Mouse (Mus musculus) kidney, postnatal 14 days (tissue): ENCODE measurements around the gene Slc25a30.
"Not testable (repeated sequence)": the region's sequence is repeated elsewhere in the genome, so short reads cannot be mapped to it uniquely, and the experiment has no call there.

Source experiments
- DNase-seq: peaks from one replicate; pipeline ENCODE4 v3.0.0; 2022; ENCODE audit warnings: mixed read lengths

The Slc25a30 gene

DNA sequence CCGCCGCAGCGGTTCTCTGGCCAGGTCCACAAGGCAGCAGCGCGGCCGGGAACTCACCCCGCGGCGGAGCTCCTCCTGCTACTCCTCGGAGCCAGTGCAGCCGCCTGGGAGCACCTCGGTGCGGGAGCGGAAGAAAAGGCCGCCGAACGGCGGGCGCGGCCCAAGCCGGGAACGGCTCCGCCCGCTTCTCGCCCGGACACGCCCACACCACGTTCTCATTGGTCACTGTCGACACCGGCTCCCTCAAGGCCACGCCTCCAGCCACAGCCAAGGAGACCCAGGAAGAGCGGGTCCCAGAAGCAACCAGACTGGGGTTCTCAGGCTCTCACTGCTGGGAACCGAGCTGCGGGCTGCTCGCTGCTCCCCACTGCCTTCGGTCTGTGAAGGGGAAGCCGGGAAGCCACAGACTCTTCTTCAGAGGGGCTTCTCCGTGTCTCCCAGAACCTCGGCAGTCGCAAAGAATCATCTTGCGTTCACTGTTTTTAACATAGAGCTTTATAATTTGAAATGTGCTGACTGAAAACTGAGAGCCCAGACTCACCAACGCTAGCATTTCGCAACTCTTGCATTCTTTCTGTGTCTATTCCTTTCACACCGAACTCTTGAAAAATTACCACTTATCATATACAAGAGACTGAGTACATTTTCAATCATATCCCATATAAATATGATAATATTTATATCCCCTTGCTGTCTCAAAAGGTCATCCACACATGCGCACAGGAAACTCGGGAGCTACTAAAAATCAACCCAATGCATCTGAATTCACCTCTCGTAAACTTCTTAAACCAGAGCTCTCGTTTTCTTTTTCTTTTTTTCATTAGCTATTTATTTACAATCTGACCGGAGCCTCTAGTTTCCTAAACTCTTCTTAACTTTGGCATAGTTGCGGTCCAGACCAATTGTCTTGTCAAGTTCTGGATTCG lies at the start of gene Slc25a30:
Gene Slc25a30, minus strand, starts transcription at position 170 of the 926 bp plus-strand sequence.
- DNase-seq: peak; percentile 99

DNA sequence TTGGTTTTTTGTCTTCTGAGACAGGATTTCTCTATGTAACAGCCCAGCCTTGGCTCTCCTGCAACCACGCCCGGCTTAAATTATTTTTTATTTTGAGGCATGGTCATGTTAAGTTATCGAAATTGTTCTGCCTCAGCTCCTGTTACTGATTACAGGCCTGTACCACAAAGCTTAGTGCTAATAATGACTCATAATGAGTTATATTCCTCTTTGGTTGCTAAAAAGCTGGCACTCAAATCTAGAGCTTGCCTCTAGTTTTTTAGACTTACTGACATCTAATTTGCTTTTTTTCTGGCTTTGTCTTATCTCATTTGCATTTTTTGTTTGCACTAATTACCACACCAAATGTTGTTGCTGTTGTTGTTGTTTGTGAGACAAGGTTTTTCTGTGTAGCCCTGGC lies 49.7 kb upstream of the Slc25a30 start:
- DNase-seq: no peak

DNA sequence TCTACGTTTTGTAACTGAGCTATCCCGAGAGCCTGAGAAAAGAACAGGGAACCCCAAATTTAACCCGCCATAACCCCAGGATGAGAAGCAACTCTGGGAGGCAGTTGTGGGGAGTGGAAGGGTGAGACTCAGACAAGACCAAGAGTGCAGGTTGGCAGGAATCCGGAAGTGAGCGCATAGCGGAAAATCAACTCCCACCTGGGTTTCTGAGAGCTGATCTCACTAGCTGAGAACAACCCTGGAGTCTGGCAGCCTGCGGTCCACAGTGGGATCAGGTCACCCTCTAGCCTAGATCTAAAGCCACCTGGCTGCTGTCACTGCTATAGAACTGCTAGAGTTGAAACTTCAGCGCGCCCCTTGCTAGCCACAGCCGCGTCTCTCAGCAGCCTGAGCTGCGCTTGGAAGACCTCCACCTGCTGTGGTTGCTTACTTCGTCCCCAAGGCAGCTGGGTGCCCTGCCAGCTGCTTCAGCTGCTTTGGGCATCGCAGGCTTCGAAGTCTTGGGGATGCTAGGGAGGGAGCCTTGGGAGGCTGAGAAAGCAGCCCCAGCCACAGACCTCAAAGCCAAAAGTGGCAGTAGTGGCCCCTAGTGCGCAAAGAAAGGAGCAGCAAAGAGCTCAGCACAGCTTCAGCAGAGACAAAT lies 48.0 kb upstream of the Slc25a30 start:
- peak; percentile 86 for DNase-seq

DNA sequence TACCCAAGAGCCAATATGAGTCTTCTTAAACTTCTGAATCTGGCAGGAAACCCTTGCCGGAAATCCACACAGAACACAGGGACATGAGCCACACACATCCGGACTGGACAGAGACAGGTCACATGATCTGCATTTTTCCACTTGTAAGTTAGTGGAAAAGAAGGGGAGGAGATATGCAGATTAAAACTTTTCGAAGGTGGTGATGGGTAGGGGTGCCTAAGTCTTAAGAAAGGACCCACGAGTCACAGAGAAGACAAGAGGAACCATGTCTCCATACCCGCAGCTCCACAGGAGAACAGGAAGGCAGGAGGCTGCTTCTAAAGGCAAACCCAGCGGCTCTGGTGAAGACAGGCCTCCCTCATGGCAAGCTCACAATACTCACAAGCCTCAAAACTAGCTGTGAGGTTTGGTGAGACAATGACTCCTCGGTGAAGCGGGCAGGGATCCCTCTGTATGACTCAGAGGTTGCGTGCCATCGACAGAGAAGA lies 47.5 kb upstream of the Slc25a30 start:
- peak; percentile 91 for DNase-seq

DNA sequence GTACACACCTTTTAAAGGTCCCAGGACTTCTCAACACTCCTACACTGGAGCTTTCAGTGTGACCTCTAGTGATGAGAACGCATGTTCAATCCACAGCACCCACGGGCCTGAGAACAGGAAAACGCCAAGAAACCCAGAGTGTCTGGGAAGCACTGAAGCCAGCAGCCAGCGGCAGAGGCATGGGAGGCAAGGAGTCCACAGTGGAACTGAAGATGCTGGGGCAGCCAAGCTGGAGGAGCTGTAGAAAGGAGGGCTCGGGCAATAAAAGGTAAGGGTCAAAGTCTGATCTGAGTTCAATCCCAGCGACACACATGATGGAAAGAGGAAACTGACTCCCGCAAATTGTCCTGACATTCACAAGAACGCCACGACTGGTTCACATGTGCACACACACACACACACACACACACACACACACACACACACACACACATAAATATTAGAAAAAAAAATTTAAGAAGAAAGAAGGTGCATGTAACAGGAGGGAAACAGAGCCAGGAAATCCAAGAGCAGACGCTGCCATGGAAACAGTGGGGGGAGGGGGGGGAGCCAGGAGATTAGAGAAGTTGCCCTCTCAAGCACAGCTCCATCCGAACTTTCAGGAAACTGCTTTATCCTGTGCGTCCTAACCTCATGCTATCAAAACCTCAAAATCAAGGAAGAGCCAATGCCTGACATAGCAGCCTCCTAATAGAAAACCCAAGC lies 46.9 kb upstream of the Slc25a30 start:
- DNase-seq: peak; percentile 53

DNA sequence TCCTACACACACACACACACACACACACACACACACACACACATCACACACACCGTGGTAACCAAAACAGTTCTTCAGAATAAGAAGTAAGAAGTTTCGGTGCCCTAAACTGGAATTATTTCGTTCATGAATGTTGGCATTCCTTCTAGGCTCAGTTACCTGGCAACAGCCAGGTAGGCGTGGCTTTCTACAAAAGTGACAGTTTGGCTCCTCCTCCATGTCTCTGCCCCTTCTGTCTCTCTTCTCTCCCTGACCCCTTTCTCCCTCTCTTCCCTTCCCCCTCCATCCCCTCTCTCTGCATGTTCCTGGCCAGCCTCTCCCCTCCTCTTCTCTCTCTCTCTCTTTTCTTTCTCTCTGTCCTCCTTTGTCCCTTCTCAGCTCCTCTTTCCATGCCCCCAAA lies 46.1 kb upstream of the Slc25a30 start:
- DNase-seq: peak; percentile 49

DNA sequence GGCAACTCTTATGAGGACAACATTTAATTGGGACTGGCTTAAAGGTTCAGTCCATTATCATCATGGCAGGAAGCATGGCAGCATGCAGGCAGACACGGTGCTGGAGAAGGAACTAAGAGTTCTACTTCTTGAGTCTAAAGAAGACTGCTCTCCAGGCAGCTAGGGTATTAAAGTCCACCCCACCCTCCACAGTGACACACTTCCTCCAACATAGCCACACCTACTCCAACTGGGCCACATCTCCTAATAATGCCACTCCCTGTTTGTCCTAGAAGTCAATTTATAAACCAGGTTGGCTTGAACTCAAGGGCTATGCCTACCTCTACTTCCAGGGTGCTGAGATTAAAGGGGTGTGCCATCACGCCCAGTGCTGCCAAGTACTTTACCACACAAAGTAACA lies 45.2 kb upstream of the Slc25a30 start:
- DNase-seq: no peak

DNA sequence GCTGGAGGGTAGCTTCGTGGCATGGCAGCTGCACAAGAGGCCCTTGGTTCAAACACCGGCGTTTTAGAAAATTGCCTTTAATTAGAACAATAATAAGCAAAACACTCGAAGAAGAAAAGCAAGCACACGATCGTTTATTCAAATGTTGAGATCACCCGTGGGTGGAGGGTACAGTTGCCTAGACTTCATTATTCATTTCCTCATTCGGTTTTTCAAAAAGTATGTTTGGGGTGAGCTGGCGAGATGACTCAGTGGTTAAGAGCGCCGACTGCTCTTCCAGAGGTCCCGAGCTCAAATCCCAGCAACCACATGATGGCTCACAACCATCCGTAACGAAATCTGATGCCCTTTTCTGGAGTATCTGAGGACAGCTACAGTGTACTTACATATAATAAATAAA lies 43.0 kb upstream of the Slc25a30 start:
- DNase-seq: not testable (repeated sequence)

DNA sequence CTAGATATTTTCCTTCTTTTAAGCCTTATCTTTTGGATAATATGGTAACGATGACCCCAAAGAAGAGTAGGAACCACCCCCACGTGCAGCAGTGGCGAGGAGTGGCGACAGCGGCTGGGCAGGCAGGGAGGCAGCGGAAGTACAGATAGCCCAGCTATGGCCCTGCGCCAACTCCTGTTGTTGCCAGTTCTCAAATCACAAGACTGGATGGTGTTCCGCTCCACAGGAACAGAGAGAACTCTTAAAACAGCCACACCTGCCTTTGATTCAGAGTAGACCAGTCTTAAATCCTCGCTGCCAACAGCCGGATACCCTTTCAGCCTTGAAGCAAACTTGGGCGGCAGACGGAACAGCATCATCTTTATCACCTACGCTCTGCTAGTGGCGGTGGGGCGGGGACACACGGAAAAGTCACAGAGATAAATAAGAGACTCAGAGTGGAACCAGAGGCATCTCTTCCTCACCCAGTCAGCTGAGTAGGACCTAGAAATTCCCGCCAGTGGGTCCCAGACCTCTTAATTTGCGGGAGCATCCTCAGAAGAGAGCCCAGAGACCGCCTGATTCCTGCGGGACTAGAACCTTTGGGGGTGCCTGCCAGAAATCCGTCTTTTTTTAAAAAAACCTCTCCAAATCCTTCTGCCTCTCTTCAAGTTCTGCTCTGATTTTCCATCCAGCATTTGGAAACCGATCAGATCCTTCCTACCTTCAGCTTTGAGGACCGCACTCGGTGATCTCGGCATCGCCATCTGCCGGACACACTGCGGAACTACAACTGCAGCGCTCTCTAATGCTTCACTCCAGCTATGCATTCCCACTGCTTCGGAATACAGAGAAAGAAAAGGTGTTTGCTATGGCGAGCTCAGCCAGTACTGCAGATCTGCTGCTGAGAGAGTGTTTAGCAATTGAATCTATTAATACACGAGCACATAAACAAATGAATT lies 42.3 kb upstream of the Slc25a30 start:
- peak; percentile 93 for DNase-seq

DNA sequence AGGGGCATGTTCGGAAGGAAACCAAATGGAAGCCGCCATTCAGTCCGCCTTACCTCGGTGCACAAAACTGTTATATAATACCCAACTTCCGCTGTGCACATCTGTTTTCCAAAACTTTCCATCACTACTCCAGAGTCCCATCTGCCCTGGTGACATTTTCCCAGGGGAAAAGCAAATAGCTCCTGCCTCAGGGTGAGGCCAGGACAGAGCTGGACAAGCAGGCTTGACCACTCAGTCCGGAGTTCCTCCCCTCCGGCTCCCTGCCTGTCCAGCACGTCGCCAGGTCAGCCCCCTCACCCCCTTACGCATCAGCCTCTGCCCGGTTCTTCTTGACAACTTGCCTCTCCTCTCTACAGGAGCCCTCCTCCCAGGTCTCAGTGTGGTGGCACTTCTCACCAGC lies 41.4 kb upstream of the Slc25a30 start:
- DNase-seq: peak; percentile 26

DNA sequence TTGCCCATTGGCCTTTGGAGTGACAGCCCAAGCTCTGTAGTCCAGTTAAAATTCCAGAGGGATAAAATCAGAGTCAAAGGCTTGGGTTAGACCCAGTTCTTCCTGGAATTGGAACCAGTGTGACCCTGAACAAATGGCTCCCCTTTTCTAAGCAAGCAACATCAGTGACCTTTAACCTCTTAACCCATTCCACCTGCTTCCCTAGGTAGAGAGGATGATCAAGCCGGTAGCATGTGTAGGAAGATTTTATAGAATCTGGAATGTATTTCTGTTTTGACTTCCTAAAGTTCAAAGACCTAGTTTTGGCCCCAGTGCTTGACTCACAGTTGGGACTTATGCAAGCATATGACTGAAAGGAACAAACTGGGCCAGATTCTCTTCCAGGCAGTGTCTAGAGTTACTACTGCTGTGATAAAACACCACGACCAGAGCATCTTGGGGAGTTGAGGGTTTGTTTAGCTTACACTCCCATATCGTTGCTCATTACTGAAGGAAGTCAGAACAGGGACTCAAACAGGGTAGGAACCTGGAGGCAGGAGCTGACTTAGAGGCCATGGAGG lies 40.1 kb upstream of the Slc25a30 start:
- no peak for DNase-seq

DNA sequence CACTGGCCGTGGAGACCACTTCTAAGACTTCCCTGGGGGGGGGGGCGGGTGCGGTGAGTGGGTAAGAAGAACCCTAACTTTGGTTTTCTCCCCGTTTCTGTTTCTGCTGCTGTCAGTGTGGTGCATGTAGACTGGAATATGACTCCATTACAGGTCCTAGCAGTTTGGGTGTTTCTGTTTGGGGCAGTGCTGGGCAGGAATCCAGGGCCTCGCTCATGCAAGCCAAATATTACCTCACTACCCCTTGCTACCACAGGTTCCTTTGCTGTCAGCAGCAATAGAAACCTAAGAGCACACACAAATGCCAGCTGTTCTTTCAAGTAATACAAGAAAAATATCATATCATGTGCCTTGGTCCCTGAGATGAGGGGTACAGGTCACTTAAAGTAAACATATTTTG lies 33.2 kb upstream of the Slc25a30 start:
- peak; percentile 50 for DNase-seq

DNA sequence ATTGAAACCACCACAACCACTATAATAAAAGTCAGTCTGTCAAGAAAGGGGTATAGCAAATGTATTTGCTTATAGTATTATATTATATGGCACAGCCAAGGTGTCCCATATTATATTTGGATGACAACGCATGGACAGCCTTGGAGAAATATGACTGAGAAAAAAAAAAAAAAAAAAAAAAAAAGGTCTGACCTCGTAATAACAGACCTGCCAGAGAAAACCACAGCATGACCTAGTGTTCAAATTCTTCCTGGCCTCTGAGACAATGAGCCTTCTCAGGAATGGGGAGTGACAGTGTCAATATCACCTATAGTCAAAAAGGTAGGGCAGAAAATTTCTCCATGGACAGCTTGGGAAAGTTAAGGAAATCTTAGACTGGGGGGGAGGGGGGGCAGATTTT lies 32.5 kb upstream of the Slc25a30 start:
- no peak for DNase-seq

DNA sequence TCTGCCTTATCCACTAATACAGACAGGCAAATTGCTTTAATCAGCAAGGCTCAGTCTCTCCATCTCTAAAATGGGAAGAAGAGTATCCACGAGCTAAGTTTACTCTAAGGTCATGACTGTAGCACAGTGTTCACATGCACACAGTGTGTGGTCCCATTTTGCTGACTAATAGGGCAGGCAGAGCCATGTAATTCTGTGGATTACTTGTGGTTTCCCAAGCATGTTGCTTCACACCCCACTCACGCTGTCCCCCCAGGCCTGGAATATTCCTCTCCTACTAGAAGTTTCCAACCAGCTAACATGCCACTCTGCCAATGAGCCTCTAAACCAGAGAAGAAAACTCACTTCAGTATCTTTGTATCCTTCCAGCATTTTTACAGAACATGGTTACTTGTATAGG lies 31.7 kb upstream of the Slc25a30 start:
- no peak for DNase-seq

DNA sequence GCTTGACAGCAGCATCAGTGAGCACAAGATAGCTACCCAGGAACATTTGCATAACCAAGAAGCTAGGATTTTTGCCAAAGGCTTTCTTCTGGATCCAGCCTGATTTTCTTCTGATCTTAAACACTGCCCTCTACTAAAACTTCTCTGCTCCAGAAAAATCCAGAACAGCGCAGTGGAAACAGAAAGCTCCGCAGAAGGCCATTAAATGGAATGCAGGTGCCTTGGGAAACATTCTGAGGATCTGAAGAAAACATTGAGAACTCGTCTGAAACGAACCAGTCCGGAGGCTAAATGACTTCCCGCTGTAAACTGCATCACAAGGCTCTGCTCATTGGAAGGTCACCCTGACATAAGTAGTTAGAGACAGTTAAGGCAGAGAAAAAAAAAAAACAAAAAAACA lies 23.1 kb upstream of the Slc25a30 start:
- peak; percentile 47 for DNase-seq

DNA sequence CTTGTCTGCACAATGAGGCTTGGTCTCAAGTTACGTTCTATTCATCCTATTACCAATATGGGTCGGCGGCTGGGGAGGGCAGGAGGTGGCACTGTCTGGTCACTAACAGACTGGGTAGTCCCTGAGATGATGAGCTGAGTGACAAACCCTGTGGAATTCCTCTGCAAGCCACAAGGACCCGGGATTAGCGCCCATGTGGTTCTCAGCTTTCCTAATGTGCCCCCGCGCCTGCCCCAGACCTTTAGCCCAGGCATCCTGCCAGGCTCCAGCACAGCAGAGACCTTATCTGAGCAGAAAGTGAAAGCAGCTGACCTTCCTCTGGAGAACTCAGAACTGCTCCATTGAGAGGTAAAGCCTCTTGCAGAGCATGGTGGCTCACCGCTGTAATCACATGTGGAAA lies 21.0 kb upstream of the Slc25a30 start:
- DNase-seq: peak; percentile 83

DNA sequence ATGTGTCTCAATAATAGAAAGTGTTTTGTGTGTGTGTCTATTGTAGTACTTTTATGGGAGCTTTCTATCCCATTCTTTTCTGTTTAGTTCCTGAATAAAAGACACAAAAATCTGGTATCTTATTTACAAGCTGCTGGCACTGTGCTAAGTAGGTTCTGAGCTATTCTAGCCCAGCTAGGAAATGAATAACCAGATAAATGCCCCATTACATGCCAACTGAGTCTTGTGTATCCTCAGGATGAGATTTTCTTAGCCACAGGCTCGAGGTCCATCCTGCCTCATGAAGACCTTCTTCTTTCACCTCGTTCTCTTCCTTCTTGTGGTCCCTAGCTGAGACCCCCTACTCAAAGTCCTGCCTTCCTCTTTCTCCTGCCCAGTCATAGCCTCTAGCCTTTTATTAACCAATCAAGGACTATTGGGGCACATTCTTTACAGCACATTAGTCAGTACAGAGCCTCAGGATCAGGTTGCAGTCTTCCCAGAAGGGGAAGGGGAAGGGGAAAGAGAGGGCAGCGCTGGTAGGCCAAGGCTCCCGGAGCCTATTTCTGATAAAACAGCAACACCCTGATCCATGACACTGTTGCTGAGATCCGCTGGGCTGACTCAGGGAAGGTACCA lies 11.0 kb upstream of the Slc25a30 start:
- peak; percentile 68 for DNase-seq

DNA sequence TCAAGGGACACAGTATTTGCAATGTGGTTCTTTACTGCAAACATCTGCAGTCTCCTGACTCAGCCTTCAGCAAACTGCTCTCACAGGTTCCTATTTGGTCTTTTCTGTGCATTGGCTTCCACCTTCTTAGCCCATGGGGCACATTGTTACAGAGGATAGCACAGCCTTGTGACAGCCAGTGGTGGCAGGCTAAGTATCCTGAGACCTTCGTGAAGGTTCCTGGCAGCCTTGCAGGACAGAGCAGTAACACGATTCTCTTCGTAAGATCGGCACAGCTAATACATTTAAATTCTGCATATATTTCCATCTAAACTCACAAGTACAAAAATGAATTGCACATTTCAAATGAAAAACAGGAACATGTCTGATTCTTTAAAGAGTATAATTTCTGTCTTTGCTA lies 9.1 kb upstream of the Slc25a30 start:
- DNase-seq: no peak

DNA sequence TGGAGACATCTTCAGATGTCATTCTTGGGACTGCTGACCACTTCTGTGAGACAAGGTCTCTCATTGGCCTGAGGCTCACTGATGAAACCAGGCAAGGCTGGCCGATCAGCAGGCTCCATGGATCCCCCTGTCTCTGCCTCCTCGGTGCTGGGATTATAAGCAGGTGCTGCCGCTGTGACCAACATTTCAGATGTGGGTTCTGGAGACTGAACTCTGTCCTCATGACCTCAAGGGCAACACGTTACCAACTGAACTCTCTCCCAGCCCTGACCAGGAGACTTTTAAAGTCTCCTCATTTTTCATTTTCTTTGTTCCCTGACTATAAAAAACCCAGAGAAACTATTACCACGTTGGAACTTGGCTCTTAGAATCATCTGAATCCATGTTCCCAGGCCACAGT lies 7.9 kb upstream of the Slc25a30 start:
- no peak for DNase-seq

DNA sequence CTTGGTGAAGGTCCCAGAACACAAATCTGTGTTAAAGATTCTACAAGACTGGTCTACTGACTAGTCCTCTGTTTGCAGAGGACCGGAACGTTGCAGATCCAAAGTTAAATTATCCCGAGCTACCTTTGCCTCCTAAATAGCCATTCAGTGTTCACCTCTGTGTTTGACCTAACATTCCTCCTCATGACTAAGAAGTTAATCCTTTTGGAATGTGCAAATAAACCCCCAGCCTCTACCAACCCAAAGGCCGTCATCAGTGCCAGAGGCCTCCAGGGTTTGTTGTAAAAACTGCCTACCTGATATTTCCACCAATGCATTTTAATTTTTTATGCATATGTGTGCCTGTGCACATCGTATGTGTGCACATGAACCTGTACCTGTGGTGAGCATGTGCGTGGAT lies 7.5 kb upstream of the Slc25a30 start:
- peak; percentile 57 for DNase-seq

DNA sequence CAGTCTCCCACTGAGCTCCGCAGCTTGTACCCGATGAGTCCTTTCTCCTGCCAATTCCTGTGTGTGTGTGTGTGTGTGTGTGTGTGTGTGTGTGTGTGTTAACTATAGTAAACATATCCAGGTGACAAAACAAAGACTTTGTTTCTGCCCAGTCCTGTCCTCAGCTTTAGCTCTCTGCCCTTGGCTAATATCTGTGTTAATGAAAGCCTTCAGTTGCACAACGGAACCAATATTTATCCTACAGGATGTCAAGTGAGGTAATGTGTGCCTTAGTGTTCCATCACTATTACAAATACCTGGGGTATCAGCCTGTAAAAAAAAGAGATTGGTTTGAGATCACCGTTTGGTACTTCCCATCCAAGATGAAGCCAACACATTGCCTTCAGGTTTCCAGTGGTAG lies 6.3 kb upstream of the Slc25a30 start:
- DNase-seq: no peak

DNA sequence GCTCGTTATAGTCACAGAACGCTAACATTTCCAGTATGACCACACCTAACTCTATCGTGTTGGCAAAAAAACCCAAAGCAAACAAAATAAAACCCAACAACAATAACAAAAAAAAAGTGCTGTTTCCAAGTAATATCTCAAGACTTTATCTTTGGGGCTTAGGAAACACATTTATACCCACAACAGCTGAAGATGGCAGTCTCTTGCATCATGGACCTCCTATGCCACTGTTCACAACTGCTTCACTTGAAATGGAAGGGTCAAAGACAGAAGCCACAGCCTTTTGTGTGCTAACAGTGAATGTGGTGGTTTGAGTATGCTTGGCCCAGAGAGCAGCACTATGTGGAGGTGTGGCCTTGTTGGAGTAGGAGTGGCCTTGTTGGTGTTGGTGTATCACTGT lies 4.5 kb upstream of the Slc25a30 start:
- DNase-seq: no peak
